Mouse (Mus musculus) MEL (cell line): ENCODE data around the gene Ifitm3.

ENCODE experiments used
- CTCF ChIP-seq, 3 experiments: IDR thresholded peaks in 2 of 3; conservative IDR thresholded peaks in 1 of 3; 2 replicates each; pipeline ENCODE4 v1.5.1; 2011 to 2012; ENCODE audit warnings: low read length in 3 of 3, low read depth in 2 of 3, mild to moderate bottlenecking in 2 of 3, improper control_type of control experiment in 1 of 3, inconsistent platforms in 1 of 3, mixed read lengths in 1 of 3, moderate library complexity in 1 of 3; ENCODE audit not compliant: control insufficient read depth in 1 of 3, insufficient read depth in 1 of 3, poor library complexity in 1 of 3, severe bottlenecking in 1 of 3
- E2F4 ChIP-seq: IDR thresholded peaks from 2 replicates; pipeline ENCODE4 v1.6.1; 2011; ENCODE audit warnings: low read depth, low read length, improper control_type of control experiment, borderline replicate concordance
- MYB ChIP-seq: IDR thresholded peaks from 2 replicates; pipeline ENCODE4 v1.6.1; 2011; ENCODE audit warnings: mild to moderate bottlenecking, low read depth, low read length, improper control_type of control experiment
- POLR2A ChIP-seq, 2 experiments: IDR thresholded peaks; 2 replicates each; pipeline ENCODE4 v1.6.1; 2011 to 2012; ENCODE audit warnings: low read length in 2 of 2, mild to moderate bottlenecking in 2 of 2, control low read depth in 1 of 2, improper control_type of control experiment in 1 of 2, low read depth in 1 of 2, moderate library complexity in 1 of 2; ENCODE audit not compliant: control insufficient read depth in 1 of 2, insufficient read depth in 1 of 2, poor library complexity in 1 of 2

DNA sequence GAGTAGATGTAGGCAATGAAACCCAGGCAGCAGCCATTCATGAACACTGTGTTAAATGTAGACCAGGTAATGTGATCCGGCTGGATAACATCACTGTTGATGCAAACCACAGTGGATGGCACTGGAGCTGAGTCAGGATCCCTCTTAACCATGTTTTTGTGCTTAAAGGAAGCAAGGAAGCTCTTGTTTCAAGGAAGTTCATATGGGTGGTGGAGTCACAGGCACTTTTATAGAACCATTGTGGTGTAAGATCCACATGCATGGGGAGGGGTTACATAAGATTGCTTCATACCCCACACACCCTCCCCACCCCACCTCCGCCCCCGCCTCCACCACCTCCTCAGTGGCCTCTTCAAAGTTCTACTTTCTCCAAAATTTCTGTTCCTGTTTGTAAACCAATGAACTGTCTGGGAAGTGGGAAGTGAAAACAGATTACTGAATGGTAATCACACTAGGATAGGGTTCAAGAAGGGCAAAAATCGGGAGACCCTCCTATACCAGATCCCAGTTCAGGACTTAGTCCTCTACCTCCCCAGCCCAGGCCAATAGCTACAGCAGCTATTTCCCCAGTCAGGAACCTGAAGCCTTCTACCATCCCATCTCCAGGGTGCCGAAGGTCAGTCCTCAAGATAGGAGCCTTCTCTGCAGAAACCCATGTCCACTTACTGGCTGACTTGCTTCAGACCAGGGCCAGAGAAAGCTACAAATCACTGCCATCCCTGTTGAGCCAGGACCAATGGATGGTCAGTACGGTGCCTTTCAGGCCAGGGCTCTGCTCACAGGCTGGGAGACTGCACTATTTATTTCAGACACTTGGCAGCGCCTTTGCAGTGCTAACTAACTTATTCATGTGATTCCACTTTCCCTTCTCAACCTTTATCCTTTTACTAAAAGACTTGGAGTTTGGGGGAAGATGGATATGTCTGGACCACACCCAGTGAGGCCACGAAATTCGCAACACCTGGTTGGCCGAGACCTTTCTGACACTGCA is 6.4 kb upstream of the Ifitm3 start:
- no peak for TF ChIP-seq E2F4
- TF ChIP-seq CTCF (IDR thresholded peaks at IDR 0.05 in 2 of 3, conservative IDR thresholded peaks at IDR 0.05 in 1 of 3; ENCODE audit: control insufficient read depth in 1 of 3, insufficient read depth in 1 of 3, low read depth in 2 of 3, low read length in 3 of 3, poor library complexity in 1 of 3, severe bottlenecking in 1 of 3) = no peak
- TF ChIP-seq POLR2A (IDR thresholded peaks at IDR 0.05; ENCODE audit: control insufficient read depth in 1 of 2, insufficient read depth in 1 of 2, low read depth in 1 of 2, low read length in 2 of 2, poor library complexity in 1 of 2) = no peak
- TF ChIP-seq MYB = no peak
